Mouse (Mus musculus): ENCODE measurements around the gene Gpr3. TPM values are rescaled to one million over a fixed set of nuclear protein-coding genes. Genes with fewer than 3 reads are reported as not detected.

Gpr3 gene
- polyA plus RNA-seq, 1 experiment = not detected

- no peak overlapping the region for H3K27ac ChIP-seq (ENCODE audit: insufficient read depth, low read depth, low read length)
- H3K4me1 ChIP-seq (ENCODE audit: control insufficient read depth, insufficient read depth, insufficient read length, low read length) = peaks cover 20% of the 10 kb centered on the region
- 84% methylated on average over 6 of the region's 6 CpGs for WGBS
- H3K4me3 ChIP-seq (ENCODE audit: low read depth, low read length) = no peak overlapping the region
- TF ChIP-seq CTCF (IDR thresholded peaks at IDR 0.05; ENCODE audit: extremely low read depth, insufficient read length, insufficient replicate concordance, low read depth, low read length) = no peak
- no peak for TF ChIP-seq POLR2A (IDR thresholded peaks at IDR 0.05; ENCODE audit: low read depth, low read length)
- no peaks in the 10 kb centered on the region for H3K27me3 ChIP-seq (ENCODE audit: control insufficient read depth, insufficient read depth, low read length)
- H3K36me3 ChIP-seq (ENCODE audit: control insufficient read depth, insufficient read depth, low read length) = peaks cover 30% of the 10 kb centered on the region
Observed at GRCm38 (mm10) chr4:133199743-133200142, 12.6 kb downstream of the Gpr3 start.

GRCm38 (mm10) chr4:133198337-133199180 is 13.8 kb downstream of the Gpr3 start:
- Histone ChIP-seq H3K36me3 (ENCODE audit: control insufficient read depth, insufficient read depth, low read length) (peaks cover 40% of the 10 kb centered on the region), H3K27me3 (ENCODE audit: control insufficient read depth, insufficient read depth, low read length) (no peaks in the 10 kb centered on the region), H3K4me1 (ENCODE audit: control insufficient read depth, insufficient read depth, insufficient read length, low read length) (peaks cover 20% of the 10 kb centered on the region), H3K4me3 (ENCODE audit: low read depth, low read length) (no peak overlapping the region), H3K27ac (ENCODE audit: insufficient read depth, low read depth, low read length) (no peak overlapping the region)
- no peak for TF ChIP-seq POLR2A (IDR thresholded peaks at IDR 0.05; ENCODE audit: low read depth, low read length)
- TF ChIP-seq CTCF (IDR thresholded peaks at IDR 0.05; ENCODE audit: extremely low read depth, insufficient read length, insufficient replicate concordance, low read depth, low read length) = no peak
- WGBS = 76% methylated on average over 19 of the region's 19 CpGs

GRCm38 (mm10) chr4:133197801-133198286 is 14.5 kb downstream of the Gpr3 start:
- WGBS = 69% methylated on average over 13 of the region's 13 CpGs

GRCm38 (mm10) chr4:133197355-133197754 is 15.0 kb downstream of the Gpr3 start:
- Histone ChIP-seq H3K27ac (ENCODE audit: insufficient read depth, low read depth, low read length) (no peak overlapping the region), H3K4me3 (ENCODE audit: low read depth, low read length) (no peak overlapping the region), H3K36me3 (ENCODE audit: control insufficient read depth, insufficient read depth, low read length) (peaks cover 52% of the 10 kb centered on the region), H3K27me3 (ENCODE audit: control insufficient read depth, insufficient read depth, low read length) (no peaks in the 10 kb centered on the region), H3K4me1 (ENCODE audit: control insufficient read depth, insufficient read depth, insufficient read length, low read length) (peaks cover 20% of the 10 kb centered on the region)
- TF ChIP-seq POLR2A (IDR thresholded peaks at IDR 0.05; ENCODE audit: low read depth, low read length) (no peak), CTCF (IDR thresholded peaks at IDR 0.05; ENCODE audit: extremely low read depth, insufficient read length, insufficient replicate concordance, low read depth, low read length) (no peak)
- WGBS = 49% methylated on average over 5 of the region's 5 CpGs

More at GRCm38 (mm10) chr4:133197801-133198286, 14.5 kb downstream of the Gpr3 start:
- Histone ChIP-seq H3K27ac (ENCODE audit: insufficient read depth, low read depth, low read length) (no peak overlapping the region), H3K36me3 (ENCODE audit: control insufficient read depth, insufficient read depth, low read length) (peaks cover 47% of the 10 kb centered on the region), H3K4me3 (ENCODE audit: low read depth, low read length) (no peak overlapping the region), H3K4me1 (ENCODE audit: control insufficient read depth, insufficient read depth, insufficient read length, low read length) (peaks cover 20% of the 10 kb centered on the region), H3K27me3 (ENCODE audit: control insufficient read depth, insufficient read depth, low read length) (no peaks in the 10 kb centered on the region)
- no peak for TF ChIP-seq CTCF (IDR thresholded peaks at IDR 0.05; ENCODE audit: extremely low read depth, insufficient read length, insufficient replicate concordance, low read depth, low read length)
- no peak for TF ChIP-seq POLR2A (IDR thresholded peaks at IDR 0.05; ENCODE audit: low read depth, low read length)

GRCm38 (mm10) chr4:133196852-133197251 is 15.5 kb downstream of the Gpr3 start:
- peaks cover 55% of the 10 kb centered on the region for H3K36me3 ChIP-seq (ENCODE audit: control insufficient read depth, insufficient read depth, low read length)
- no peaks in the 10 kb centered on the region for H3K27me3 ChIP-seq (ENCODE audit: control insufficient read depth, insufficient read depth, low read length)
- 38% methylated on average over 7 of the region's 7 CpGs for WGBS
- H3K4me1 ChIP-seq (ENCODE audit: control insufficient read depth, insufficient read depth, insufficient read length, low read length) = peaks cover 20% of the 10 kb centered on the region
- no peak overlapping the region for H3K27ac ChIP-seq (ENCODE audit: insufficient read depth, low read depth, low read length)
- no peak for TF ChIP-seq CTCF (IDR thresholded peaks at IDR 0.05; ENCODE audit: extremely low read depth, insufficient read length, insufficient replicate concordance, low read depth, low read length)
- no peak for TF ChIP-seq POLR2A (IDR thresholded peaks at IDR 0.05; ENCODE audit: low read depth, low read length)
- no peak overlapping the region for H3K4me3 ChIP-seq (ENCODE audit: low read depth, low read length)

- Histone ChIP-seq H3K36me3 (ENCODE audit: control insufficient read depth, insufficient read depth, low read length) (peaks cover 61% of the 10 kb centered on the region), H3K27me3 (ENCODE audit: control insufficient read depth, insufficient read depth, low read length) (no peaks in the 10 kb centered on the region), H3K4me1 (ENCODE audit: control insufficient read depth, insufficient read depth, insufficient read length, low read length) (peaks cover 14% of the 10 kb centered on the region), H3K4me3 (ENCODE audit: low read depth, low read length) (no peak overlapping the region), H3K27ac (ENCODE audit: insufficient read depth, low read depth, low read length) (no peak overlapping the region)
- 78% methylated on average over 2 of the region's 2 CpGs for WGBS
- no peak for TF ChIP-seq CTCF (IDR thresholded peaks at IDR 0.05; ENCODE audit: extremely low read depth, insufficient read length, insufficient replicate concordance, low read depth, low read length)
- no peak for TF ChIP-seq POLR2A (IDR thresholded peaks at IDR 0.05; ENCODE audit: low read depth, low read length)
Observed at GRCm38 (mm10) chr4:133196136-133196535, 16.2 kb downstream of the Gpr3 start.

GRCm38 (mm10) chr4:133195014-133195413 is 17.3 kb downstream of the Gpr3 start:
- no peak overlapping the region for H3K4me3 ChIP-seq (ENCODE audit: low read depth, low read length)
- H3K4me1 ChIP-seq (ENCODE audit: control insufficient read depth, insufficient read depth, insufficient read length, low read length) = peaks cover 3% of the 10 kb centered on the region; the same call in 1 of the 2 replicates
- H3K27ac ChIP-seq (ENCODE audit: insufficient read depth, low read depth, low read length) = no peak overlapping the region
- H3K27me3 ChIP-seq (ENCODE audit: control insufficient read depth, insufficient read depth, low read length) = no peaks in the 10 kb centered on the region
- no peak for TF ChIP-seq CTCF (IDR thresholded peaks at IDR 0.05; ENCODE audit: extremely low read depth, insufficient read length, insufficient replicate concordance, low read depth, low read length)
- no peak for TF ChIP-seq POLR2A (IDR thresholded peaks at IDR 0.05; ENCODE audit: low read depth, low read length)
- H3K36me3 ChIP-seq (ENCODE audit: control insufficient read depth, insufficient read depth, low read length) = peaks cover 72% of the 10 kb centered on the region
- WGBS = 58% methylated on average over 4 of the region's 4 CpGs

All from small intestine, adult 2 months (tissue).